19 mouse cellular contexts compared by ENCODE assay signal in genomic region chr9:63309956-63310355, GRCm38 (mm10).
DNase-seq lines count a peak whose midpoint lies in the region; ATAC-seq lines count a peak whose summit lies in the region.
"Had no signal": no experiment of that assay in that cellular context is flagged by ENCODE, and none has a peak within 500 bp of the region (broad histone marks: within the 10 kb centered on the region; RNA-seq: fewer than 3 reads in every experiment).

No protein-coding gene starts in this region.

- no peak for ATAC-seq in heart, embryonic 13.5 days (ENCODE audit: extremely low read depth, insufficient number of reproducible peaks, low FRiP score, low TSS enrichment)
- no peak for ATAC-seq in megakaryocyte-erythroid progenitor cell, adult 5-6 weeks (replicated peaks; ENCODE audit: low FRiP score, low TSS enrichment, poor library complexity, severe bottlenecking)
- ATAC-seq: activated CD4-positive, CD25-positive, alpha-beta regulatory T cell, adult 4 months; forebrain, embryonic 15.5 days; hindbrain, postnatal 0 days; Patski had no signal

- no peak overlapping the region for H3K4me2 ChIP-seq in heart, embryonic 13.5 days
- H3K4me2 ChIP-seq: embryonic facial prominence, embryonic 12.5 days; forebrain, embryonic 15.5 days; hindbrain, embryonic 13.5 days had no signal

- intact Hi-C loops in heart, postnatal 10 days (cut with DNase I) = no loop called here

- WGBS in heart, embryonic 13.5 days = 63% methylated on average over 6 of the region's 6 CpGs

- peaks cover 8% of the 10 kb centered on the region for H3K36me3 ChIP-seq in heart, embryonic 13.5 days
- H3K36me3 ChIP-seq: embryonic facial prominence, embryonic 12.5 days; forebrain, embryonic 15.5 days; hindbrain, embryonic 13.5 days had no signal

- H3K9ac ChIP-seq in heart, embryonic 13.5 days = no peak overlapping the region
- H3K9ac ChIP-seq: embryonic facial prominence, embryonic 12.5 days; forebrain, embryonic 15.5 days; hindbrain, embryonic 13.5 days had no signal

- no peaks in the 10 kb centered on the region for H3K9me3 ChIP-seq in heart, embryonic 13.5 days
- H3K9me3 ChIP-seq: embryonic facial prominence, embryonic 12.5 days; forebrain, embryonic 15.5 days; hindbrain, embryonic 13.5 days had no signal

- H3K27me3 ChIP-seq in heart, embryonic 13.5 days (replicated peaks) = no peaks in the 10 kb centered on the region
- H3K27me3 ChIP-seq: CH12.LX; embryonic facial prominence, embryonic 12.5 days; forebrain, embryonic 15.5 days; hindbrain, embryonic 13.5 days; Patski had no signal

- no peak overlapping the region for H3K4me3 ChIP-seq in heart, embryonic 13.5 days
- H3K4me3 ChIP-seq: embryonic facial prominence, embryonic 12.5 days; forebrain, embryonic 15.5 days; hindbrain, embryonic 13.5 days had no signal

- H3K4me1 ChIP-seq in heart, embryonic 13.5 days = peaks cover 47% of the 10 kb centered on the region

- H3K27ac ChIP-seq in heart, embryonic 13.5 days (replicated peaks) = 0 out of 2 replicates have a peak overlapping the region, but pooled peaks have one; percentile 76
- H3K27ac ChIP-seq: embryonic facial prominence, embryonic 12.5 days; forebrain, embryonic 15.5 days; hindbrain, embryonic 13.5 days; hindbrain, postnatal 0 days had no signal

- DNase-seq in heart, adult 18-20 months = peak; percentile 38 to 58
- no peak for DNase-seq in heart, adult 8-10 months (ENCODE audit: low spot score)
- DNase-seq in heart, postnatal 10 days = peak; percentile 40 to 43
- DNase-seq in cerebellum, adult 11 months = no peak
- DNase-seq in frontal cortex, postnatal 14 days (ENCODE audit: low spot score in 2 of 2) = no peak
- DNase-seq: adrenal gland, postnatal 36 days; cerebellum, adult 8-10 months; cerebellum, postnatal 25 days; gastrocnemius, postnatal 25 days; kidney, adult 18-20 months had no signal

Comparison
In these comparisons a context has a peak if more than half of its experiments do, and no peak if none do; other contexts are left out.
1. DNase-seq: peak in heart, adult 18-20 months (2 of 2) and heart, postnatal 10 days (2 of 2); none in heart, adult 8-10 months (single experiment), cerebellum, adult 11 months (single experiment) and frontal cortex, postnatal 14 days (0 of 2).